Mouse (Mus musculus) hindbrain, embryonic 12.5 days (tissue): ENCODE measurements at regions not wholly inside any gene's neighbourhood (a gene's known extent, or its start where the extent isn't known, plus 50 kb on each side); places are given as distances from the start of the nearest gene placed in this dataset.

ENCODE experiments used
- ATAC-seq: fragments of 200-750 bp; cut with Nextera tagmentation; 2 replicates; pipeline ENCODE4 v1.8.0; 2017; ENCODE audit warnings: moderate TSS enrichment; ENCODE audit not compliant: low FRiP score
- H3K27ac ChIP-seq: fragments of 300-500 bp; sonication (generic); 2 replicates; pipeline ENCODE4 v1.5.1; 2016; ENCODE audit warnings: mild to moderate bottlenecking
- H3K27me3 ChIP-seq: fragments of 300-500 bp; sonication (generic); 2 replicates; pipeline ENCODE4 v1.6.1; 2016; ENCODE audit warnings: mild to moderate bottlenecking
- H3K36me3 ChIP-seq: fragments of 300-500 bp; sonication (generic); 2 replicates; pipeline ENCODE4 v1.6.1; 2016; ENCODE audit warnings: mild to moderate bottlenecking
- H3K4me1 ChIP-seq: fragments of 300-500 bp; sonication (generic); 2 replicates; pipeline ENCODE4 v1.6.1; 2016
- H3K4me2 ChIP-seq: fragments of 300-500 bp; sonication (generic); replicated peaks from 2 replicates; pipeline ENCODE4 v1.6.1; 2016; ENCODE audit warnings: mild to moderate bottlenecking
- H3K4me3 ChIP-seq: fragments of 300-500 bp; sonication (generic); 2 replicates; pipeline ENCODE4 v1.5.1; 2016; ENCODE audit warnings: mild to moderate bottlenecking
- H3K9ac ChIP-seq: fragments of 300-500 bp; sonication (generic); 2 replicates; pipeline ENCODE4 v1.6.1; 2016; ENCODE audit warnings: mild to moderate bottlenecking, moderate library complexity
- H3K9me3 ChIP-seq: fragments of 300-500 bp; sonication (generic); replicated peaks from 2 replicates; pipeline ENCODE4 v1.6.1; 2016; ENCODE audit warnings: mild to moderate bottlenecking
- WGBS: fragments of 180-500 bp; shearing (Covaris S2); methylation state at CpG from one replicate; pipeline ENCODE4 v1.1.7; 2016; 5-methylcytosine and 5-hydroxymethylcytosine counted together

DNA sequence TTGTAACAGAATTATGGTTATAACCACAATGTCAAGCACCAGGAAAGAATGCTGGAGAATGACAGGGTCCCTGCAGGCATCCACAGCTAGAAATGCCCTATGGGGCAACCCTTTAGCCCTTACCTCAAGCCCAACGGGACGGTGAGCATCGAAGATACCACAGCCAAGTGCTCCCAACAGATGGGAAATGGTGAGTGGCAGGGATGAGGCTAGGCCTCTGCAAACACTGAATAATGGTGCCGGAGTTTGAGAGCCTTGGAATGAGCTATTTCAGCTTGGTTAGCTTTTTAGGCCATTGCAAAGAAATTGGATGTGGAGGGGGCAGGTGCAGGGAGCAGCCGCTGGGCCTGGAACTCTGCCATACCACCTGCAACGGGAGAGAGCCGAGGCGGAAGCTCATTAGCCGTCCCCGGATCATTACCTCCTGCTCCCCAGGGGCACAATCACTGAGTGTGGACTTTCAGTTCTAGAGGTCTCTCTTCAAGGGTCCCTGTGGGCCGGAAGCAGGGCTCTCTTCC, 117.9 kb downstream of the Usp31 start:
- H3K27me3 ChIP-seq, result no peaks in the 10 kb centered on the region
- no peak overlapping the region for H3K4me3 ChIP-seq
- WGBS, result 61% methylated on average over 11 of the region's 11 CpGs
- H3K9me3 ChIP-seq, result no peaks in the 10 kb centered on the region
- ATAC-seq, result peak; percentile 76
- H3K36me3 ChIP-seq, result no peaks in the 10 kb centered on the region
- H3K4me2 ChIP-seq, result no peak overlapping the region
- no peaks in the 10 kb centered on the region for H3K4me1 ChIP-seq
- H3K27ac ChIP-seq, result 0 out of 2 replicates have a peak overlapping the region, but pooled peaks have one; percentile 12
- H3K9ac ChIP-seq, result no peak overlapping the region

- Histone ChIP-seq H3K4me2 (no peak overlapping the region), H3K9me3 (no peaks in the 10 kb centered on the region), H3K36me3 (no peaks in the 10 kb centered on the region), H3K9ac (no peak overlapping the region), H3K27me3 (no peaks in the 10 kb centered on the region), H3K4me3 (no peak overlapping the region), H3K27ac (no peak overlapping the region), H3K4me1 (no peaks in the 10 kb centered on the region)
- 61% methylated on average over 2 of the region's 2 CpGs for WGBS
- ATAC-seq, result no peak
Measured at GRCm38 (mm10) chr7:121587713-121588112, 119.3 kb downstream of the Usp31 start.

GRCm38 (mm10) chr7:121585721-121586120, 121.3 kb downstream of the Usp31 start:
- 79% methylated on average over 10 of the region's 10 CpGs for WGBS
- ATAC-seq, result no peak
- H3K9me3 ChIP-seq, result no peaks in the 10 kb centered on the region
- H3K9ac ChIP-seq, result no peak overlapping the region
- no peak overlapping the region for H3K4me2 ChIP-seq
- H3K4me3 ChIP-seq, result no peak overlapping the region
- H3K27me3 ChIP-seq, result no peaks in the 10 kb centered on the region
- H3K4me1 ChIP-seq, result no peaks in the 10 kb centered on the region
- no peak overlapping the region for H3K27ac ChIP-seq
- H3K36me3 ChIP-seq, result no peaks in the 10 kb centered on the region

DNA sequence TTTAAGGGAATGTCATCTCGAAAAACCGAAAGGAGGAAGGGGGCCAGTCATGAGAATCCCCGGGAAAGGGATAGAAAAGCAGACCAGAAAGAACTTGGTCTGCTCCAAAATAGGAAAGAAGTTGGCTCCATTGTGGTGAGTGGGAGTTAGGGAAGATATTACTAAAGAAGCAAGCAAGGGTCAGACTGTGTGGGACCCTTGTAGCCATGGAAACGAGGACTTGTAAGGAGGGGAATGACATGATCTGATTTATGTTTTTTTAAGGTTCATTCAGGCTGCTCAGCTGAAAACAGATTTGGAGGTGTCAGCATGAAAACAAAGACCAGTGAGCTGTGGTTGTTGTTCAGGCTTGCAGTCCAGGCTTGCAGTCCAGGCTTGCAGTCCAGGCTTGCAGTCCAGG, 127.6 kb downstream of the Usp31 start:
- H3K4me2 ChIP-seq, result no peak overlapping the region
- H3K27ac ChIP-seq, result peak overlapping the region; percentile 64; the same call in 1 of the 2 replicates
- H3K4me1 ChIP-seq, result no peaks in the 10 kb centered on the region
- no peak for ATAC-seq
- H3K9ac ChIP-seq, result no peak overlapping the region
- no peak overlapping the region for H3K4me3 ChIP-seq
- 26% methylated on average over 4 of the region's 4 CpGs for WGBS
- no peaks in the 10 kb centered on the region for H3K9me3 ChIP-seq
- H3K27me3 ChIP-seq, result no peaks in the 10 kb centered on the region
- H3K36me3 ChIP-seq, result no peaks in the 10 kb centered on the region

- Histone ChIP-seq H3K9ac (no peak overlapping the region), H3K27ac (no peak overlapping the region), H3K4me3 (no peak overlapping the region), H3K4me2 (no peak overlapping the region), H3K9me3 (no peaks in the 10 kb centered on the region), H3K27me3 (no peaks in the 10 kb centered on the region), H3K4me1 (peaks cover 8% of the 10 kb centered on the region; the same call in 1 of the 2 replicates), H3K36me3 (no peaks in the 10 kb centered on the region)
- WGBS, result 83% methylated on average over 5 of the region's 5 CpGs
- ATAC-seq, result no peak
Measured at GRCm38 (mm10) chr7:121572681-121573335, 134.2 kb downstream of the Usp31 start.

GRCm38 (mm10) chr7:121571741-121572140, 135.3 kb downstream of the Usp31 start:
- H3K4me2 ChIP-seq, result no peak overlapping the region
- peaks cover 8% of the 10 kb centered on the region; the same call in 1 of the 2 replicates for H3K4me1 ChIP-seq
- no peaks in the 10 kb centered on the region for H3K36me3 ChIP-seq
- H3K9me3 ChIP-seq, result no peaks in the 10 kb centered on the region
- no peak for ATAC-seq
- H3K27ac ChIP-seq, result no peak overlapping the region
- no peaks in the 10 kb centered on the region for H3K27me3 ChIP-seq
- WGBS, result 24% methylated on average over 3 of the region's 3 CpGs
- H3K9ac ChIP-seq, result no peak overlapping the region
- no peak overlapping the region for H3K4me3 ChIP-seq

- no peak overlapping the region for H3K4me2 ChIP-seq
- WGBS, result 77% methylated on average over 4 of the region's 4 CpGs
- no peak for ATAC-seq
- no peaks in the 10 kb centered on the region for H3K36me3 ChIP-seq
- H3K4me1 ChIP-seq, result peaks cover 8% of the 10 kb centered on the region; the same call in 1 of the 2 replicates
- no peak overlapping the region for H3K9ac ChIP-seq
- H3K27ac ChIP-seq, result no peak overlapping the region
- H3K4me3 ChIP-seq, result no peak overlapping the region
- no peaks in the 10 kb centered on the region for H3K27me3 ChIP-seq
- no peaks in the 10 kb centered on the region for H3K9me3 ChIP-seq
Measured at GRCm38 (mm10) chr7:121571292-121571691, 135.8 kb downstream of the Usp31 start.

- Histone ChIP-seq H3K27ac (no peak overlapping the region), H3K9ac (no peak overlapping the region), H3K4me3 (no peak overlapping the region), H3K36me3 (no peaks in the 10 kb centered on the region), H3K4me2 (no peak overlapping the region), H3K9me3 (no peaks in the 10 kb centered on the region), H3K4me1 (peaks cover 8% of the 10 kb centered on the region; the same call in 1 of the 2 replicates), H3K27me3 (no peaks in the 10 kb centered on the region)
- 90% methylated on average over 7 of the region's 7 CpGs for WGBS
- ATAC-seq, result no peak
Measured at GRCm38 (mm10) chr7:121569248-121569647, 137.8 kb downstream of the Usp31 start.

DNA sequence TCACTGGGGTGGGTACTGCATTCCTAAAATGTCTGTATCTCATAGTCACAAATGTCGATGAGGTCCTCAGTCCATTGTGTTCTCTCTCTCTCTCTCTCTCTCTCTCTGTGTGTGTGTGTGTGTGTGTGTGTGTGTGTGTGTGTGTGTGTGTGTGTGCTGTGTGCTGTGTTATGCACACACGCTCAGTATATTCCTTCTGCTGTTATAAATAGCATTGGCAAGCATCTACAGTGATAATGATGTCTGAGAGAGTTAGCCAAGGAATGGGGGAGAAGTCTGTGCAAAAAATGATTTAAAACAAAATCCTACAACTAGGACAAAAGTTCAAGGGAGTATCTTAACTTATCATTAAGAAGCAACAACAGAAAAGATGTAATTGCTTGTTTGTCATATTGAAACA, 139.0 kb downstream of the Usp31 start:
- Histone ChIP-seq H3K4me3 (no peak overlapping the region), H3K4me2 (no peak overlapping the region), H3K36me3 (no peaks in the 10 kb centered on the region), H3K4me1 (peaks cover 8% of the 10 kb centered on the region; the same call in 1 of the 2 replicates), H3K9ac (no peak overlapping the region), H3K9me3 (no peaks in the 10 kb centered on the region), H3K27ac (no peak overlapping the region), H3K27me3 (no peaks in the 10 kb centered on the region)
- WGBS, result 70% methylated on average over 2 of the region's 2 CpGs
- ATAC-seq, result no peak

DNA sequence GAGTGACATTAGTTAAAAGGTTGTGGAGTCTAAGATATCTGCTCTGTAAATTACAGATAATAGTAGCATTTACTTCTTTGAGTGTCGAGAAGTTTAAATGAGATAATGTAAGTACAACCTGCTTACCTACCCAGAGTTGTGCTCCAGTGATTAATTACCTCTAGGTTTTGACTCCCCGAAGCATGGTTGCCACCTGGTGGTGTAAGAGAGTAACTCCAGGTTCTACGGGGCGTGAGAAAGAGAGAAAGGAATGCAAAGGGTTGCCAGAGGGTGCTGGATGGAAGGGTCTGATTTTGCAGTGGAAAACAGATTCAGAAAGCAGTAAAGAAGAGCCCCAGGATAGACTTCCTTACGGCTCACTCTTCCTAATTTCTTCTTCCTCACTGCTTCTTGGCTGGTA, 143.5 kb downstream of the Usp31 start:
- no peak overlapping the region for H3K9ac ChIP-seq
- no peak overlapping the region for H3K27ac ChIP-seq
- no peak overlapping the region for H3K4me3 ChIP-seq
- H3K9me3 ChIP-seq, result no peaks in the 10 kb centered on the region
- ATAC-seq, result no peak
- H3K4me1 ChIP-seq, result no peaks in the 10 kb centered on the region
- no peak overlapping the region for H3K4me2 ChIP-seq
- no peaks in the 10 kb centered on the region for H3K36me3 ChIP-seq
- 32% methylated on average over 5 of the region's 5 CpGs for WGBS
- no peaks in the 10 kb centered on the region for H3K27me3 ChIP-seq

DNA sequence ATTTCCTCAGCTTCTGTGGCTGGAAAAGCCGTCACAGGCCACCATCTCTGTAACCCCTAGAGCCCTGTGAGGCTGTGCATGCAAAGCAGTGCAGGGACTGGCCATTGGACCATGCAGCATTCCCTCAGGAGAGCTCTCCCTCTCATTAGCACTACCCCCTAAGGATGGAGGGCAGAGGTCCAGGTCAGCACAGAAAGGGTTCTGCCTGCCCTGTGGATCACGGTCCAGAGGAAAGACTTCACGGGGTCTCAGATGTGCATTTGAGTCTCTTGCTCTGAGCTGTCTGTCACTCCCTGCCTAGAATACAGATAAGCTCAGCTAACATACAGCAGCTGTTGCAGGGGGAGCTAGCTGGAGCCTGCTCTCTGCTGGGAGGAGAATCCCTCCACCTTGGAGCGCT, 151.6 kb downstream of the Usp31 start:
- Histone ChIP-seq H3K27me3 (no peaks in the 10 kb centered on the region), H3K4me2 (no peak overlapping the region), H3K4me1 (peaks cover 8% of the 10 kb centered on the region), H3K36me3 (no peaks in the 10 kb centered on the region), H3K27ac (peak overlapping the region; percentile 40; the same call in 1 of the 2 replicates), H3K9ac (no peak overlapping the region), H3K9me3 (no peaks in the 10 kb centered on the region), H3K4me3 (no peak overlapping the region)
- 33% methylated on average over 4 of the region's 4 CpGs for WGBS
- peak; percentile 72 for ATAC-seq
